Mouse (Mus musculus) erythroblast, embryonic 14.5 days (primary cell): Measurements from ENCODE around the gene 9230102O04Rik.

Experiments
- GATA1 ChIP-seq: IDR thresholded peaks from 2 replicates; pipeline ENCODE4 v1.6.1; 2012; ENCODE audit warnings: low read length, inconsistent platforms, mixed read lengths
- TAL1 ChIP-seq: IDR thresholded peaks from 3 replicates; pipeline ENCODE4 v1.6.1; 2012; ENCODE audit warnings: low read length, inconsistent platforms, mixed read lengths

GRCm38 (mm10) chr2:9835195-9835594 lies 54.1 kb downstream of the 9230102O04Rik start:
- TF ChIP-seq TAL1 (no peak), GATA1 (no peak)
